Mouse (Mus musculus): ENCODE results near the gene Ninj1. TPM values are rescaled to one million over a fixed set of nuclear protein-coding genes. Genes with fewer than 3 reads are reported as not detected.

The Ninj1 gene
- 103 and 104 TPM in 2 replicates for polyA plus RNA-seq (2015; fragmentation: Nextera tagmentation; extraction: Ambion mirVana)

GRCm38 (mm10) chr13:49187288-49188218, at the start of gene Ninj1:
Gene Ninj1 (plus strand): TSS chr13:49187485.

GRCm38 (mm10) chr13:49147858-49148226, 39.4 kb upstream of the Ninj1 start, which contains the start of gene Wnk2:
Gene Wnk2 (minus strand): TSS chr13:49148014.

GRCm38 (mm10) chr13:49215504-49216219, 28.4 kb downstream of the Ninj1 start, which contains the start of gene Card19:
Gene Card19 (minus strand): TSS chr13:49216037.

Other genes starting within 250 kb of the Ninj1 start
- 15.1 and 18.2 TPM in 2 replicates for gene Fam120a, start 219.5 kb upstream of the Ninj1 start, polyA plus RNA-seq (2015; fragmentation: Nextera tagmentation; extraction: Ambion mirVana)
- 1.0 and 1.8 TPM in 2 replicates for gene Wnk2, start 39.5 kb upstream of the Ninj1 start, polyA plus RNA-seq (2015; fragmentation: Nextera tagmentation; extraction: Ambion mirVana)
- gene Card19, start 28.6 kb downstream of the Ninj1 start, polyA plus RNA-seq (2015; fragmentation: Nextera tagmentation; extraction: Ambion mirVana) = 96.4 and 98.2 TPM in 2 replicates
- gene Susd3, start 61.2 kb downstream of the Ninj1 start, polyA plus RNA-seq (2015; fragmentation: Nextera tagmentation; extraction: Ambion mirVana) = 16.2 and 23.9 TPM in 2 replicates
- 0.44 and 0.57 TPM in 2 replicates for gene Fgd3, start 132.8 kb downstream of the Ninj1 start, polyA plus RNA-seq (2015; fragmentation: Nextera tagmentation; extraction: Ambion mirVana)
- gene Bicd2, start 154.1 kb downstream of the Ninj1 start, polyA plus RNA-seq (2015; fragmentation: Nextera tagmentation; extraction: Ambion mirVana) = 11.8 and 15.5 TPM in 2 replicates
- 10.2 and 16.9 TPM in 2 replicates for gene Ippk, start 233.8 kb downstream of the Ninj1 start, polyA plus RNA-seq (2015; fragmentation: Nextera tagmentation; extraction: Ambion mirVana)

Data from adrenal gland, postnatal 0 days (tissue).